Mouse (Mus musculus): ENCODE results near the gene Col27a1. TPM values are rescaled to one million over a fixed set of nuclear protein-coding genes. Genes with fewer than 3 reads are reported as not detected.

Gene Col27a1
- polyA plus RNA-seq, 1 experiment = 5.5 TPM

DNA sequence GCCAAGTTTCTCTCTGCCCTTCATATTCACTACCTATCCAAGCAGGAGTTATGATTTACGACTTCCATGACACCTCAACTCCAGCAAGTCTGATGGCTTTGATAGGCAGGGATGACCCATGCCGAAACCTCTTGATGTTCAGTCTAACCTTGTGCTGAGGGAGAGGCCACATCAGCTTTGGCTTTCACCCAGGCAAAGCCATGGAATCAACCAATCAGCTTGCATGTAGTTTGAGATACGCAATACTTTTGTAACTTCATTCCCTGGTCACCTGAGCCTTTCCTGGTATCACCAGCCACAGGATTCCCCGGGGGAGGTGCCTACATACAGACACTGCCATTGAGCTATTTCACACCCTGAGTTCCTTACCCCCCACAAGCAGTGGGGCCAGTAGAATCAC is 132.9 kb downstream of the Col27a1 start:
- WGBS = 85% methylated on average over 4 of the region's 4 CpGs
- DNase-seq (ENCODE audit: low read depth, low spot score) = no peak

DNA sequence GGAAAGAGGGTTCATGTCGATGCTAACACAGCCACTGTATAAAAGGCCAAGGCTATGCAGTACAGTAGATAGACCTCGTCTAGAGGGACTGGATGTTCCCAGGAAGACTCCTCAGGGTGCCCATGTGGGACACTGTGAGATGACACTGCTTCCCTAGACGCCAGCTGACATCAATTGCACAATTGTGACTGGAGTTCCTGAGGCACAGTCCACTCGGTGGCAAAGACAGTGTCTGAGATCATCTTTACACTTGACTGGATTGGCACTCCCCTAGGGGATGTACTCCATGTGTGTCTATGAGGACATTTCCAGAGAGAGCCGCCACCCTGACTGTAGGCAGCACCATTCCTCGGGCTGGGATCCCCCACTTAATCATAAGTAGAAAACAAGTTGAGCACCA is 134.7 kb downstream of the Col27a1 start:
- no peak for DNase-seq (ENCODE audit: low read depth, low spot score)
- WGBS = 71% methylated on average over 6 of the region's 6 CpGs

- no peak for DNase-seq (ENCODE audit: low read depth, low spot score)
- WGBS = 61% methylated on average over 4 of the region's 4 CpGs
Measured at GRCm38 (mm10) chr4:63355877-63356665, 142.3 kb downstream of the Col27a1 start, which contains the start of gene Orm3. TSS of gene Orm3 (plus strand) at chr4:63356162.

DNA sequence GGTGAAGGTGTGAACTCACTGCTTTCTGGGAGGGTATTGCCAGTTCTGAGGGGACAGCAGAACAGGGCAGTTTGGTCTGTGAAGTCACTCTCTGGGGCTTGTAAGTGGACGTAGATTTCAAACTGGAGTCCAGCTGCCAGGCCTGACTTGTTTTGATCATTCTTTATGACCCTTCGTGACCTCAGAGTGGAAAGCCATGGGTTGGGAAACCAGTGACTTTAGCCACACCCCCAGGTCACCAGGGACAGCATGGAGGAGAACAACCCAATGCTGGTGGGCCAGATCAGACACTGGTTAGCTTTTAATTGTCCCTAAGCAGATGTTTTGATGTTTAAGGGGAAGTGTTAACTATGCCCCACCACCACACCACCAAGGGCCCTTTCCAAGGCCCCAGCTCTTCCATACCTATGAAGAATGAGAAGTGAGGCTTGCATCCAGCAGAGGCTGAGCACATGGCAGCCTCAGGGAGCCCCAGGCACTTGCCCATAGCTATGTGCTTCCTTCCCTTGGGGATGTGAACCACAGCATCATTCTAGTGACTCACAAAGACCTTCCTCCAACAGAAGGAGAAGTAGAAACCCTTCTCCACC is 143.3 kb downstream of the Col27a1 start:
- WGBS = 68% methylated on average over 2 of the region's 2 CpGs
- DNase-seq (ENCODE audit: low read depth, low spot score) = no peak

DNA sequence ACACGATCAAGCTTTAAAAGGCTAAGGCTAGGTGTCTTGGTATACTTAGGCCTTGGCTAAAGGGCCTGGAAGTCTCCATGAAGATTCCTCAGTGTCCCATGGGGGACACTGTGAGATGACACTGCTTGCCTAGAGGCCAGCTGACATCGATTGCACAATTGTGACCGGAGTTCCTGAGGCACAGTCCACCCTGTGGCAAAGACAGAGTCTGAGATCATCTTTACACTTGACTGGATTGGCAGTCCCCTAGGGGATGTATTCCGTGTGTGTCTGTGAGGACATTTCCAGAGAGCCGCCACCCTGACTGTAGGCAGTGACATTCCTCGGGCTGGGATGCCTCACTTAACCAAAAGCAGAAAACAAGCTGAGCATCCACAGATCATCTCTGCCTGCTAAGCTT is 146.1 kb downstream of the Col27a1 start:
- DNase-seq (ENCODE audit: low read depth, low spot score) = no peak
- 73% methylated on average over 6 of the region's 6 CpGs for WGBS

- no peak for DNase-seq (ENCODE audit: low read depth, low spot score)
- WGBS = 76% methylated on average over 5 of the region's 5 CpGs
Measured at GRCm38 (mm10) chr4:63362150-63362549, 148.3 kb downstream of the Col27a1 start, which contains the start of gene Orm2. TSS of gene Orm2 (plus strand) at chr4:63362449.

DNA sequence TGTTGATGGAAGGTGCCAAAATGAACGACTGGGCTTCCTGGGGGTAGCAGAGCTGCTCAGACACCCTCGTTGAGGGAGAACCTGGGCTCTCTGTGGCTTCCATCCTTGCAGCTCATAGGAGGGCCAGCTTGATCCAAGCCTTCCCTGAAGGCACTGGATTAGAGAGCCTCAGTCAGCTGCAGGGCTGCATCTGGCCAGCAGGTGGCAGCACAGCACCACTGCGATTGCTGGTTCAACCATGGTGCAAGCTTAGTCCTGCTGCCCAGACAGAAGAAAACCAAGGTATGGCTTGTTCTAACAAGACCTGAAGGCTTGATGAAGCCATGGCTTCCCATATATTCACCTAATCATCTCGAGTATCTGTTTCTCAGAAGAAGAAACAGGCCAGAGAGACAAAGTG is 154.8 kb downstream of the Col27a1 start:
- WGBS = 18% methylated on average over 4 of the region's 4 CpGs
- peak; percentile 36 for DNase-seq (ENCODE audit: low read depth, low spot score)

GRCm38 (mm10) chr4:63370897-63371296 is 157.1 kb downstream of the Col27a1 start:
- DNase-seq (ENCODE audit: low read depth, low spot score) = no peak
- 67% methylated on average over 7 of the region's 7 CpGs for WGBS

DNA sequence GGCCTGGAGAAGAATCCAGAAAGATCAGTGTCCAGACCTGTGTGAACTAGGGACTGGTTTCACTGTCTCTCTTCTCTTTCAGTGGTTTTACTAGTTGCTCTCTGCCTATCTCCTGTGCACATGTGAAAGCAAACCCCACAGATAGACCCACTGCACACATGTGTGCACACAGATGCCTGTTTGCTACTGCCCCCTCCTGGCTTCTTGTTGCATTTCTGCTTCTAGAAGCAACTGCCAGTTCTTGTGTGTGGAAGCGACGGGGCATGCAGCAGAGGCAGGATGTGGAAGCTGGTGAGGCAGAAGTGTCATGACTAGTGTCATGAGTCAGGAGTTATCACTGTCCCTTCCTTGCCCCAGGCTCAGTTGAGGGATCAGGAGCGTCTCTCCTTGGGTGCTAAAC is 158.1 kb downstream of the Col27a1 start:
- DNase-seq (ENCODE audit: low read depth, low spot score) = no peak
- WGBS = 68% methylated on average over 3 of the region's 3 CpGs

DNA sequence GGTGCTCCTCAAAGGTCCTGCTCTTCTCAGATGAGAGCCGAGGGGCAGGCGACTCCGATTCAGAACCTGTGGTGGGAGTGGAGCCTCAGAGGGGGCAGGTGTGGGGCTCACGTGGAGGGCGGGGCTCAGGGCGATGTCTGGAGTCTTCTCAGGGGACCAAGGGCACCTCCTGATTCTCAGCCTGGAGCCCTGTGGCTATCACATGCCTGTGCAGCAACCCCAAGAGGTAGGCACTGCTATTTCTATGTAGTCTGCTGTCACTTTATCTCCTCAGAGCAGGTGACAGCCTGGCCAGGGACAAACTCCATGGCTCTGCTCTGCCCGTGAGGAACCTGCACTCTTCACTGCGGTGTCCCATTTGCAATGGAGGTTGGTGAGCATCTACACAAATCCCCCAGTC is 159.6 kb downstream of the Col27a1 start:
- 86% methylated on average over 8 of the region's 8 CpGs for WGBS

GRCm38 (mm10) chr4:63374331-63374730 is 160.5 kb downstream of the Col27a1 start:
- 55% methylated on average over 12 of the region's 12 CpGs for WGBS
- DNase-seq (ENCODE audit: low read depth, low spot score) = no peak

More for the DNA sequence above, 159.6 kb downstream of the Col27a1 start:
- DNase-seq (ENCODE audit: low read depth, low spot score) = no peak

GRCm38 (mm10) chr4:63375367-63375766 is 161.6 kb downstream of the Col27a1 start:
- 89% methylated on average over 1 of the region's 1 CpGs for WGBS
- no peak for DNase-seq (ENCODE audit: low read depth, low spot score)

GRCm38 (mm10) chr4:63377483-63377882 is 163.7 kb downstream of the Col27a1 start:
- no peak for DNase-seq (ENCODE audit: low read depth, low spot score)
- 78% methylated on average over 7 of the region's 7 CpGs for WGBS

DNA sequence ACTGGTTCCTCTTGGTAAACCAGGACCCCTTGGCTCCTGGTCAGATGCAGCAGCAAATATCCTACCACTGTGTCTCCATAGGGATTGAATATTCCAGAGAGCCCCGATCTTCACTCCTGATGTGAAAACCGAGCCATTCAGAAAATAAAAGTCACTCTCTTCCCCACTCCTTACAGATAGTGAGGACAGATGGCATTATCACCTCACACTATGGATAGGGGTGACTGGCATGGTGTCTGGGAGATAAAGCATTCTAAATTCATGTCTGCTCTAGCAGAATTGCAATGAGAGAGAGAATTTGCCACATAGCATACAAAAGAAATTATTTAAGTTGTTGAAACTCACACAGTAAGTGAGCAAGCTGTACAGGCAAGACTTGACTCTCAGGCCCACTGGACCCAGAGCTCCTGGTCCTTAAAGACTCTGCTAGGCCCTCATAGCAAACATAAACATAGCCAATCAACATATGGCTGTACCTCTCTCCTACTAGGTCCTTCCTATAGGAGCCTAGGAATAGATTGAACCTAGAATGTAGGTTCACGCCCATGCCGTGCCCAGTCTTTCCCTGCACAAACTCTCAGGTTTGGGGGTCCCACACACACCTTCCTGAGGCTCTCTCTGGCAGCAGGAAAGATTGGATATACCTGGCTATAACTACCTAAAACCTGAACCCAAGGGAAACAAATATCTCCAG is 169.0 kb downstream of the Col27a1 start:
- 92% methylated on average over 4 of the region's 4 CpGs for WGBS

DNA sequence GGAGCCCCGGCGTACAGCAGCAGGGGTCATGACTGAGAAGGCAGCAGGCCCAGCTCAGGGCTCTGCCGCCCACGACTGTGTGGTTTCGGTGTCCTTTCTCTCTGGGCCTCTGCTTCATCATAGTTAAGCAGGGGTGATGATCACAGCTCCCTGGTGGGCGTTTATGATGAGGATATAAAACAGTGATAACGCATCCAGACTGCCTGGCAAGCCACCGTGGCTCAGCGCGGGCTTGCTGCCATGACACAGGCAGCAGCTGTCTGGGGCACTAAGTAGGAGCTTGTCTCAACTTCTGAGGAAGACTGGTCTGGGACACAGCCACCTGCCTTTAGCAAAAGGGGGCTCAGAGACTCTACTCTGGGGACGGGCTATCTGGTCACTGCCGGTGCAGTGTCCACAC is 169.7 kb downstream of the Col27a1 start:
- DNase-seq (ENCODE audit: low read depth, low spot score) = no peak
- WGBS = 80% methylated on average over 12 of the region's 12 CpGs

More for the DNA sequence above, 169.0 kb downstream of the Col27a1 start:
- no peak for DNase-seq (ENCODE audit: low read depth, low spot score)

GRCm38 (mm10) chr4:63384262-63384661 is 170.5 kb downstream of the Col27a1 start:
- WGBS = 84% methylated on average over 4 of the region's 4 CpGs
- no peak for DNase-seq (ENCODE audit: low read depth, low spot score)

Other genes with a start within 250 kb of the Col27a1 start
- 0.42 and 0.91 TPM in 2 replicates for gene Zfp618, start 248.4 kb upstream of the Col27a1 start, polyA plus RNA-seq (2012; rRNA removed)
- 0.26 and 0.73 TPM in 2 replicates for gene Ambp, start 59.2 kb upstream of the Col27a1 start, polyA plus RNA-seq (2012; rRNA removed)
- 4.8 and 6.3 TPM in 2 replicates for gene Kif12, start 41.9 kb upstream of the Col27a1 start, polyA plus RNA-seq (2012; rRNA removed)
- gene Orm1, start 130.6 kb downstream of the Col27a1 start, polyA plus RNA-seq (2012; rRNA removed) = 3.2 and 4.3 TPM in 2 replicates
- 0.11 TPM in 1 of 2 replicates, not detected in the other for gene Orm3, start 142.2 kb downstream of the Col27a1 start, polyA plus RNA-seq (2012; rRNA removed)
- gene Orm2, start 148.4 kb downstream of the Col27a1 start, polyA plus RNA-seq (2012; rRNA removed) = 0.15 and 0.21 TPM in 2 replicates
- 7.6 and 8.7 TPM in 2 replicates for gene Akna, start 189.3 kb downstream of the Col27a1 start, polyA plus RNA-seq (2012; rRNA removed)

Measured in large intestine, adult 2 months (tissue).